Mouse (Mus musculus) erythroblast, embryonic 14.5 days (primary cell): Measurements from ENCODE around the gene Xcr1.

Experiments
- GATA1 ChIP-seq: IDR thresholded peaks from 2 replicates; pipeline ENCODE4 v1.6.1; 2012; ENCODE audit warnings: low read length, inconsistent platforms, mixed read lengths
- TAL1 ChIP-seq: IDR thresholded peaks from 3 replicates; pipeline ENCODE4 v1.6.1; 2012; ENCODE audit warnings: low read length, inconsistent platforms, mixed read lengths

DNA sequence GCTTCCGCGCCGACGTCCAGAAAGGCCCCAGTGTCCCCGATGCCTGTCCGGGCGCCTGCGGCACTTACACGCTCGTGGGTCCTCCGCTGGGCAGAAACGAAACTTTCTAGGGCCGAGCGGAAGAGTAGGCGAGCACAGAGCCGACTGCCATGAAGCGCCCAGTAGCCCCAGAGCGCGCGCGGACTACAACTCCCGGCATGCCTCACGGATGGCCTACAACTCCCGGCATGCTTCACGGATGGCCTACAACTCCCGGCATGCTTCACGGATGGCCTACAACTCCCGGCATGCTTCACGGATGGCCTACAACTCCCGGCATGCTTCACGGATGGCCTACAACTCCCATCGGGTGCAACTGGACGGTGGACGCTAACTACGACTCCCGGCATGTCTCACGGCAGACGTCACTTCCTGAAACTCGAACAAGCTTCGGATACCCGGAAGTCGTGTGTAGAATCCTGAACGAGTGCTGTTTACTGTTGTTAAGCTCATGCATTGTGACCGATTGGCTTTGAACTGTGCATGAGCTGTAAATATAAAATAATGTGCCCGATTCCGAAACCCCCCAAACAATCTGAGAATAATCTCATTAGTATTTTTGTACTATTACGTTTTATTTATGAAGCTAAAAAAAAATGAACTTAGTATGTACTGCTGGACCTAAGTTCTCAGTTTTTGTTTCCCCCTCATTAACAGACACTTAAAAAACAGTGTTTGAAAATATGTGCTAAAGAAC, 9.9 kb downstream of the Xcr1 start, which contains the start of gene Fyco1:
- TF ChIP-seq GATA1, result no peak
- no peak for TF ChIP-seq TAL1
